Mouse (Mus musculus): Measurements from ENCODE around the gene Med23. TPM values are rescaled to one million over a fixed set of nuclear protein-coding genes. Genes with fewer than 3 reads are reported as not detected.
A peak's percentile ranks its signal among the peaks of the same experiment; 100 is the strongest.

The Med23 gene
- total RNA-seq, 2 experiments from 2014 or later: 32.7 to 37.2 TPM

DNA sequence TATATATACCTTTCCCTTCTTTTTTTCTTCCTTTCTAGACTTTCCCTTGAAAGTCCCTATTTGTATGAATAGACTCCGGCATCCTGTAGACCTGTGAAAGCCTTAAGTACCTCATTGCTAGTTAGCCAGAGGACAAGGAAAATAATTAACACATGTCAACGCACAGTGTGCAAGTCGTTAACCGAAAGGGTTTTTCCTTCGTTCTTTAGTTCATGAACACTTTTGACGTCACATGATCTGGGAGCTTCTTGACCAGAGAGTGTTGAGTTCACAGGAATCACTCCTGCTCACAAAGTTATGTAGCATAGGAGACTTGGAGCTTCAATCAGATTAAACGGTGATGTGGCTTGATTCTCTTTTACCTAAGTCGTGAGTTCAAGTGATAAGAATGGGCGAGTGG, 37.5 kb upstream of the Med23 start:
- Histone ChIP-seq H3K27ac (no peak overlapping the region), H3K4me3 (no peak overlapping the region)
- TF ChIP-seq CTCF (IDR thresholded peaks at IDR 0.05): no peak
- DNase-seq (ENCODE audit: extremely low spot score in 1 of 2, low spot score in 2 of 2): no peak
- intact Hi-C loops (cut with DNase I): no loop called here

DNA sequence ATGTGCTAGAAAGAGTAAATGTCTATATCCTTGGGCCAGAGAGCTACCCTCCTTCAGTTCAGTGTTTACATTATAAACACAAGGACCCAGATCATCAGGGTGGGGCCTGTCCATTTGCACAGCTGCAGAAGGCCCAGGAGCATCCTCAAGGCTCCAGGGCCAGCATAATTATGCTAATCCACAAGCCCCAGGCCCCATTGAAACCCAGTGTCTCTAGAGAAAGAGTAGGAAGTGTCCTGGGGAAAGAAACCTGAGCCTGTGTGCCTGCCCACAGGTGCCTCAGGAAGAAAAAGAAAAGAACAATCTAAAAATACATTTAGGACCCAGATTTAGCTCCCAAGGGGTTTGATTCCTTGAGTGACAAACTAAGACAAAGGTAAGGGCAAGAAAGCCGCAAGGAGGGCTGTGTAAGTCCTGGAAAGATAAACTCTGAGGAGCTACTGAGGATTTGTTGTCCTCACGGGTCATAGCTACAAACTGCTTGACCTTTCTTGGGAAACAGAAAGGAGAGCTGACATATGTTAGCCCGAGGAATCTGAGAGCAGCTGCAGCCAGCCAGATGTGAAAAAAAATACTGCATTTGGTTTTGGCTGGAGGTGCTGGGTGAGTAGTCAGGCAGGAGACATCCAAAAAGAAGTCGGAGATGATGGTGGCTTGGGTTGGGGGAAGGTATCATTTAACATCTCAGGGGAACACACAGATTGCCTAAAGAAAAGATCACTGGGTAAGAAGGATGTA, 35.0 kb upstream of the Med23 start:
- H3K4me3 ChIP-seq: no peak overlapping the region
- H3K27ac ChIP-seq: no peak overlapping the region
- TF ChIP-seq CTCF (IDR thresholded peaks at IDR 0.05): no peak
- no peak for DNase-seq (ENCODE audit: extremely low spot score in 1 of 2, low spot score in 2 of 2)
- intact Hi-C loops (cut with DNase I): no loop called here

DNA sequence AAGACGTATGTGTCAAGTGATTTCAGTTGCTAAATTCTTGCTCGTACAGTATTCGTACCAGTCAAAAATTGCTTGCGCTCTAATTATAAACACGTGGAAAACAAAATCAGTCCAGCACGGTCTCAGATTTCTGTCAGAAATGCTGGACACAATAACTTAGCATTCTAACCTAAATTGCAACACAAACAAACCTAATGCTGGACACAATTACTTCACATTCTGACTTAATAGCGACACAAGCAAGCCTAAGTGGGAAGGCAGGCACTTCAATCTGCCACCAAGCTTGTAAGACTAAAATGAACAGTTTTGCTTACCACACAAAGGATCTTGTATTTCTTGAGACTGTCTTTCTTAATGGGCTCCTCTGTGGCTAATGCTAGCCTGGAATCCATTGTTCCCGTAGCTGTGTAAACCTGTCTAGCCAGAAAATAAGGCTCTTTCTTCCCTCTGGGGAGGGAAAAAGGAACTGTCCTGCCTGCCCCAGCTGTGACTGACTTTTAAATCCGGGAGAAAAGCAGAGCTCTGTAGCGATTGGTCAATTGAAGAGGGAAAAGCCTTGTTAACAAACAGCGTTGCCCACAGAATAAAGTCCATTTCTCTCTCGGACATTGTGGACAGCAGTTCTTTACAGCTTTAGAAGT, 34.0 kb upstream of the Med23 start:
- Histone ChIP-seq H3K27ac (no peak overlapping the region), H3K4me3 (no peak overlapping the region)
- intact Hi-C loops (cut with DNase I): no loop called here
- DNase-seq (ENCODE audit: extremely low spot score in 1 of 2, low spot score in 2 of 2): no peak
- TF ChIP-seq CTCF (IDR thresholded peaks at IDR 0.05): no peak

DNA sequence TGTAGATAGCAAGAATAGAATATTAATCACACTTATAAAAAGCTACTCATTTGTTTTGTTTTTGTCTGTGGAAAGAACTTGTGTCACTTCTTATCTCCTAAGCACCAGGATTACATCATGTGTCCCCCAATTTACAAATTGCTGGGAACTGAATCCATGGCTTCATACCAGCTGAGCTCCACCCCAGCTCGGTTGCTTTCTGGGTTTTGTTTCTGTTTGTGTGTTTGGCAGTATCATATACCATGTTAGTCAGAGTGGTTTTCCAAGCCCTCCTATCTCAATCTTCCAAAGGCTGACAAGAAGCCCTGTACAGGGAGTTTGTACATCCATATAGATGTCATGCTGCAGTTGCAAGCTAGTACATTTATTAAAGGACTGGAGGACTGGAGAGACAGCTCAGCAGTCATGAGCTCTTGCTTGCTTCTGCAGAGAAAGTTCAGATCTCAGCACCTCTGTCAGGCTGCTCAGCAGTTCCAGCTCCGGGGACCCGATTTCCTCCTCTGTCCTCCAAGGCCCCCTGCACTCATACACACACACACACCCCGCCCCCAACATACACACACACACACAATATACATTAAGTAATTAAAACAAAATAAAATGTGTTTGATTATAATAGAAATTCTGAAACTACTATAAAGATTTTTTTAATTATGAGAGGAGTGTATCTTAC, 33.3 kb upstream of the Med23 start:
- no peak for DNase-seq (ENCODE audit: extremely low spot score in 1 of 2, low spot score in 2 of 2)
- H3K4me3 ChIP-seq: no peak overlapping the region
- intact Hi-C loops (cut with DNase I): no loop called here
- no peak for TF ChIP-seq CTCF (IDR thresholded peaks at IDR 0.05)
- no peak overlapping the region for H3K27ac ChIP-seq

DNA sequence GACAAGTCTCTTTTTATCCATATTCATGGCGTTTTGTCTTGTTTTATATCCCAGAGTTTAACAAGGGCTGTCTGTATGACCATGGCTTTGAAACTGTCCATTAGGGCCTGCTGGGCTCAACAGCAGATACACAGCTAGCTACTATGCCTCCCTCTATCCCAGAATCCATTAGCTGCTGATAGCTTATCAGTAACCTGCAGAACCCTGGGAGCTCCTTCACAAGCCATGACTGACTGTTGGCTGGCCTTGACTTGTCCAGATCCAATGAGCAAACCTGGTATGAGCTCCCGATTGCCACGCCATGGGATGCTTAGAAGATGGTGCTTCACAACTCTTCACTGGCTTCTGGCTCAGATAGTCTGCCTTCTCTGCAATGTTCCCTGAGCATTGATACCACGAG, 29.0 kb upstream of the Med23 start:
- TF ChIP-seq CTCF (IDR thresholded peaks at IDR 0.05): no peak
- intact Hi-C loops (cut with DNase I): no loop called here
- no peak overlapping the region for H3K4me3 ChIP-seq
- H3K27ac ChIP-seq: no peak overlapping the region
- DNase-seq (ENCODE audit: extremely low spot score in 1 of 2, low spot score in 2 of 2): no peak

DNA sequence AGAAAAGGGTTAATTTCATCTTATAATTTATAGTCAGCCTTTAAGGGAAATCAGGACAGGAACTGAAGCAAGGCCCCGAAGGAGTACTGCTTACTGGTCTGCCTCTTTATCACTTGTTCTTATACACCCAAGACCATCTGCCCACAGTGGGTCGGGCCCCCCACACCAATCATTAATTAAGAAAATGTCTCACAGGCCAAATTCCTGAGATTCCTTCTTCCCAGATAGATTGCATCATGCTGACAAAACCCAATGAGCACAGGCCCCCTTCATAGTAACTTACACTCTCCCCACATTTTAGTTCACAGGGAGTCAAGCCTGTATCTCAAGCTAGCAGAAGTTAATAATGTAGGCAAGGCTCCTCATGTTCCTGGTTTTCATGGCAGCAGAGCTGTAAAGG, 27.8 kb upstream of the Med23 start:
- no peak for TF ChIP-seq CTCF (IDR thresholded peaks at IDR 0.05)
- intact Hi-C loops (cut with DNase I): no loop called here
- H3K27ac ChIP-seq: no peak overlapping the region
- no peak overlapping the region for H3K4me3 ChIP-seq
- no peak for DNase-seq (ENCODE audit: extremely low spot score in 1 of 2, low spot score in 2 of 2)

DNA sequence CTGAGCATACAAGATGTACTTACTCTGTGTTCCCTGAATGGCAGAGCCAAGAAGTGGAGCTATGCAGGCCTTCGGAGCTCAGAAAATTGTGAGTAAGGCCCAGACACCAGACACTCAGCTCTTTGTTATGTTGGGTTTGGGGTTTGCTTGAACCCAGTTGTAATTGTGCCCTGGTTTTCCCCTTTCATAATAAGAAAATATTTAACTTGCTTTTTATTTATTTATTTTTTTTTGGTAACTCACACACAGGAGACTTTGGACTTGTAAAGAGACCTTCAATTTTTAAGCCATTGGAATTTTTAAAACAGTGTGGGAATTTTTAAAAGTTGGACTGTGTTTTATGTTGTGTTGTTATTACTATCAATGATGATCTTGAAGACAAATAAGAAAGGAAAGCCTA, 27.1 kb upstream of the Med23 start, which contains the start of gene Enpp3:
Gene Enpp3, minus strand, starts transcription at position 148 of the 400 bp plus-strand sequence.
- DNase-seq (ENCODE audit: extremely low spot score in 1 of 2, low spot score in 2 of 2): no peak
- no peak within 1 kb of the TSS for H3K4me3 ChIP-seq
- TF ChIP-seq CTCF (IDR thresholded peaks at IDR 0.05): no peak

DNA sequence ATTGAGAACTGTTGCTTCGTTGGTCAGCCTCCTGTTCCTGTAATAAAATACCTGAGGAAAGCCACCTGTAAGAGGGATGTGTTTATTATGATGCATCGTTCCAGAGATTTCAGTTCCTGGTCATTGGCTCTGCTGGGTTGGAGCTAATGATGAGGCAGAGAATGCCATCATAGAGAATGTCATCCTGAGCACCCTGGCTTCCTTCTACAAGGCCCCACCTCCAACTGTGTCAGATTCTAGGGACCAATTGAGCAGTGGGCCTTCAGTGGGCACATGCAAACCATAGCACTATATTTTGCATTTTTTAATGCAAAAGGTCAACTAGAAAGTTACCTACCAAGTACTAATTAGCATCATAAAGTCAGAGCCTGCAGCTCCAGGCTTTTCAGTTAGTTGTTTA, 6.6 kb upstream of the Med23 start:
- intact Hi-C loops (cut with DNase I): no loop called here
- Histone ChIP-seq H3K27ac (no peak overlapping the region), H3K4me3 (no peak overlapping the region)
- TF ChIP-seq CTCF (IDR thresholded peaks at IDR 0.05): no peak
- DNase-seq (ENCODE audit: extremely low spot score in 1 of 2, low spot score in 2 of 2): no peak

More for the DNA sequence above, 27.1 kb upstream of the Med23 start, which contains the start of gene Enpp3:
- no peak within 1 kb of the TSS for H3K27ac ChIP-seq
- intact Hi-C loops (cut with DNase I): no loop called here

DNA sequence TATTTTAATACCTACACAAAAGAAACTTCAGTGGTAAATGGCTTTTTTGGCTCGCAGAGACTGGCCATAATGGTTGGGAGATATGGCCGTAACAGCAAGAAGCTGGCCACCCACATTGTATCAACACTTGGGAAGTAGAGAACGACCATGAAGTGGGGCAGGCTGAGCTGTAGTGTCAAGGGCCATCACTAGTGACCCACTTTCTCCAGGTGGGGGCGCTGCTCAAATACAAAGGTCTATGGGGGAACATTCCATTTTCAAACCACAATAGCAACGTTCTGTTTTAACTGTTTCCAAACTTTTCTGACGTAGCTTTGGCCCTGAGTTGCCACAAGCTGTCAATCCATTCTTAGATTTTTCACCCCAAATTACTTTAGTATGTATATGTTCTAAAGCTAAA, 5.4 kb upstream of the Med23 start:
- Histone ChIP-seq H3K4me3 (no peak overlapping the region), H3K27ac (no peak overlapping the region)
- no peak for DNase-seq (ENCODE audit: extremely low spot score in 1 of 2, low spot score in 2 of 2)
- TF ChIP-seq CTCF (IDR thresholded peaks at IDR 0.05): no peak; the same call in 1 of the 2 replicates
- intact Hi-C loops (cut with DNase I): no loop called here

DNA sequence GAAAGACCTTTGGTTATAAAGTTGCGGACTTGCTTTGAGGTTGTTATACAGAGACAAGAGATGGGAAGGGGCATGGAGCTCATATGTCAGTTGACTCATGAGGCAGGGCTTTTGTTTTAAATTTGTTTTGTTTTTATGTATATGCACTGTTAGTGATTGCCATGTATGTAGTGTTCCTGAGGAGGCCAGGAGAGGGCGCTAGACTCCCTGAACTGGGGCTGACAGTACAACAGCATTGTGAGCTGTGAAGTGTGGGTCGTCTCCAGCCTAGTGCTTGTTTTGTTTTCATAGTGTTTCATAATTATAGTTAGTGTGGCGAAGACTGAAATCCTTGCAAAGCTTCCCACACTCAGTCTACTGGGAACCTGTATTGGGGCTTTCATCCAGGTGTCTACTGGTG, 3.8 kb downstream of the Med23 start:
- intact Hi-C loops (cut with DNase I): no loop called here
- Histone ChIP-seq H3K4me3 (no peak overlapping the region), H3K27ac (no peak overlapping the region)
- TF ChIP-seq CTCF (IDR thresholded peaks at IDR 0.05): peak; percentile 20; the same call in 1 of the 2 replicates
- DNase-seq (ENCODE audit: extremely low spot score in 1 of 2, low spot score in 2 of 2): no peak

DNA sequence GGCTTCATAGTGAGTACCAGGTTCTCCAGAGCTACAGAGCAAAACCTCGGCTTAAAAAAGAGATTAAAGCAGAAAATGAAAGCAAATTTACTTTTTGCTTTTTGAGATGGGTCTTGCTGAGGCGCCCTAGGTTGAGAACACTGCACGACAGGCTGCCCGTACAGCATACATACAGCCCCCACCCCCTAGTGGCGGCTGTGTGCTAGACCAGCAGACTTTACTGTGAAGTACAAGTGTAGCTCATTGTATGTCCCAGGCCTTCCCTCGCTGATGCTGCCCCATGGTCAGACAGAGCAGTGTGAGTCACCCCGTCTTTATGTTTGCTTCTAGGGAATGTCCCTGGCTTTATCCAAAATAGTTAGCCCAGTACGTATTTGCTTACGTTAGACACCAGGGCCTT, 16.2 kb downstream of the Med23 start:
- peak; percentile 54 for TF ChIP-seq CTCF (IDR thresholded peaks at IDR 0.05)
- intact Hi-C loops (cut with DNase I): no loop called here
- Histone ChIP-seq H3K27ac (no peak overlapping the region), H3K4me3 (no peak overlapping the region)
- DNase-seq (ENCODE audit: extremely low spot score in 1 of 2, low spot score in 2 of 2): no peak

DNA sequence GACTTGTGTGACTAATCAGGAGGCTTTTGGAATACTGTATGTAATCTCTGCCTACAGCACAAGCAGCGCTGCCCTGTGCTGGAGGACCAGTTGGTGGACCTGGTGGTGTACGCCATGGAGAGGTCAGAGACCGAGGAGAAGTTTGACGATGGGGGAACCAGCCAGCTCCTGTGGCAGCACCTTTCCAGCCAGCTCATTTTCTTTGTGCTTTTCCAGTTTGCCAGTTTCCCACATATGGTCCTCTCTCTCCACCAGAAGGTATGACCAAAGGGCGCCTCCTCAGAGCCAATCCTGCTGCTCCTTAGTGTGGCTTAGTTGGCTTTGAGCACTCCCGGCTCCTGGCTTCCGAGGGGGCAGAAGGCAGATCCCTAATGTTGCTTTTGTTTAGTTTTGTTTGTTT, 18.6 kb downstream of the Med23 start:
- H3K27ac ChIP-seq: no peak overlapping the region
- no peak for TF ChIP-seq CTCF (IDR thresholded peaks at IDR 0.05)

More for the DNA sequence above, 18.6 kb downstream of the Med23 start:
- H3K4me3 ChIP-seq: no peak overlapping the region
- intact Hi-C loops (cut with DNase I): no loop called here
- no peak for DNase-seq (ENCODE audit: extremely low spot score in 1 of 2, low spot score in 2 of 2)

Measured in left cerebral cortex, adult 2 months (tissue).